Mouse (Mus musculus) lung, embryonic 16.5 days (tissue): ENCODE data around the gene 2410004P03Rik. TPM values are rescaled to one million over a fixed set of nuclear protein-coding genes. Genes with fewer than 3 reads are reported as not detected.

Source experiments
- ATAC-seq: fragments of 200-750 bp; cut with Nextera tagmentation; 2 replicates; pipeline ENCODE4 v1.8.0; 2017; ENCODE audit warnings: low read depth, mild to moderate bottlenecking, moderate library complexity
- H3K27ac ChIP-seq: fragments of 300-500 bp; sonication (generic); 2 replicates; pipeline ENCODE4 v1.5.1; 2014; ENCODE audit warnings: mild to moderate bottlenecking, control low read depth, low read length
- H3K27me3 ChIP-seq: fragments of 300-500 bp; sonication (generic); 2 replicates; pipeline ENCODE4 v1.6.1; 2014; ENCODE audit warnings: low read depth, low read length, mixed read lengths; ENCODE audit not compliant: control insufficient read depth, insufficient read depth
- H3K36me3 ChIP-seq: fragments of 300-500 bp; sonication (generic); 2 replicates; pipeline ENCODE4 v1.6.1; 2014; ENCODE audit warnings: low read length; ENCODE audit not compliant: control insufficient read depth, insufficient read depth
- H3K4me1 ChIP-seq: fragments of 300-500 bp; sonication (generic); replicated peaks from 2 replicates; pipeline ENCODE4 v1.6.1; 2014; ENCODE audit warnings: low read length, mixed read lengths; ENCODE audit not compliant: control insufficient read depth, insufficient read depth
- H3K4me2 ChIP-seq: fragments of 300-500 bp; sonication (generic); 2 replicates; pipeline ENCODE4 v1.6.1; 2014; ENCODE audit warnings: low read depth, low read length, control low read depth
- H3K4me3 ChIP-seq: fragments of 300-500 bp; sonication (generic); 2 replicates; pipeline ENCODE4 v1.5.1; 2014; ENCODE audit warnings: mild to moderate bottlenecking, low read length, control low read depth
- H3K9ac ChIP-seq: fragments of 300-500 bp; sonication (generic); 2 replicates; pipeline ENCODE4 v1.6.1; 2014; ENCODE audit warnings: low read length, control low read depth
- H3K9me3 ChIP-seq: fragments of 300-500 bp; sonication (generic); 2 replicates; pipeline ENCODE4 v1.6.1; 2016; ENCODE audit warnings: low read length; ENCODE audit not compliant: control insufficient read depth
- WGBS: fragments of 180-500 bp; shearing (Covaris S2); extraction: QIAGEN DNeasy Blood & Tissue Kit; methylation state at CpG from one replicate; pipeline ENCODE4 v1.1.7; 2014; 5-methylcytosine and 5-hydroxymethylcytosine counted together
- polyA plus RNA-seq: library from polyadenylated mRNA; unstranded; fragments of >200 nt; fragmentation: Nextera tagmentation; extraction: Ambion mirVana; gene quantifications from 2 replicates; pipeline ENCODE4 v1.2.1, GENCODE M21; 2015

The 2410004P03Rik gene
- polyA plus RNA-seq, 1 experiment from 2014 or later: 4.3 TPM

DNA sequence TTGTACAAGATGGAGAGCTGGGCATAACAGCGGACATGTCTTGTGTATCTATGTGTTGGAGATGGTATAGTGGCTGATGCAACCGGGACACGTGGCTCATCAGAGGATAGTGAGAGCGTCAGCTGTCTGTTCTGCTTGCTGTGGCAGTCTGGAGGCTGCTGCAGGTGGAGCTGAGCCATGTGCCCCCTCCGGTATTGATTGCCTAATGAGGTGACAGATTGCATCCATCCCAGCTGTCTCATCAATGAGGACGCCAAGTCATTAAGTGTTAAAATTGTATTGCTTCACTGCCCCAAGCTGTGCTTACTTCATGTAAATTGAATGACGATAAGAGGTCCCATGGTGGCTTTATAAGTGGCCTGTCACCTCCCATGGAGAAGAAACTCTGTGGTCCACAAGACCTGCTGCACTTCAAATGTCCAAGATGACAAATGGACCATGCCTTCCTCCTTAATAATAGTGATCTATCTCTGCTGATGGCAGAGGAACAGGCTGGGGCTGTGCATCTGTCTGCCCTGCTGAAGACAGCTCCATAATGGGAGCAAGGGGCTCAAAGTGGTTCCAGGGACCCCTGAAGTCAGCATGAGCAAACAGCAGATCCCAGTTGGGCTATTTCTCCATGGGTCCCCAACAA, 37.6 kb upstream of the 2410004P03Rik start:
- peak; percentile 41; the same call in 1 of the 2 replicates for ATAC-seq
- Histone ChIP-seq H3K36me3 (no peaks in the 10 kb centered on the region), H3K4me1 (no peaks in the 10 kb centered on the region), H3K4me2 (no peak overlapping the region), H3K9ac (no peak overlapping the region), H3K27me3 (no peaks in the 10 kb centered on the region), H3K4me3 (no peak overlapping the region), H3K27ac (no peak overlapping the region), H3K9me3 (no peaks in the 10 kb centered on the region)
- 56% methylated on average over 7 of the region's 7 CpGs for WGBS

DNA sequence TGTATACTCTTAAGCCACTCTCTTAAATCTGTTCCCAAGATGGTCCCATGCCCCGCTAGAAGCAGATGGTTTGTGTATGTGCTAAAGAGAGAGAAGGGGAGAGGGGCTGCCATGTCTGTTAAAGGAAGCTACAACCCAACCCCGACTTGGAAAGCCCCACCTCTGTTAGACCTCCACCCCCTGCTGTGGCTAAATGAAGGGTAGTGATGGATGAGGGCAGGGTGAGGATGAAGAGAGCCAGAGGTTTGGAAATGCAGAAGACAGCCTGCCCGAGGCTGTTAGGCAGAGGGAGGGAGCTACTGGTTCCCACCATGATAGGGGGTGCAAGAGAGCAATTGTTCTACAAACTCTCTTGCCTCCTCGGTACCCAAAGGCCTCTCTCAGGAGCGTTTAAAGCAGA, 31.8 kb upstream of the 2410004P03Rik start:
- no peak for ATAC-seq
- 37% methylated on average over 5 of the region's 5 CpGs for WGBS
- H3K4me3 ChIP-seq: no peak overlapping the region

DNA sequence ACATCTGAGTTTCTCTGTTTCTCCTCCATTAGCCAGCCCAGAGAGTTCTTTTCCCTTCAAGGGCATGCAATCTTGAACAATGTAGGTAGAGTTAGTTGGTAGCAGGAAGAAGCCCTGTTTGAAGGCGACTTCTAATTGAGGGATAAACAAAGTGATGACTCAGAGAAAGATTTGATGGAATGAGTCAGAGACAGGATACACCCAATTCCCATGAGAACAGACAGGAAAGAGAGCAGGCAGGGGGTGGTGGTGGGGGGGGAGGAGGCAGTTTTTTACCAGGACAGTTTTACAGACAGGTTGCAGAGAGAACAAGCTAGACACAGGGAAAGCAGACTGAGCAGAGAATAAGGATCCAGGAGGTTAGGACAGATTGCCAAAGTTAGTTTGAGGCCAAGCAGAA, 29.0 kb upstream of the 2410004P03Rik start:
- Histone ChIP-seq H3K4me3 (no peak overlapping the region), H3K4me2 (no peak overlapping the region), H3K9ac (no peak overlapping the region), H3K4me1 (no peaks in the 10 kb centered on the region), H3K27me3 (no peaks in the 10 kb centered on the region), H3K9me3 (no peaks in the 10 kb centered on the region), H3K27ac (no peak overlapping the region), H3K36me3 (no peaks in the 10 kb centered on the region)
- ATAC-seq: no peak
- 35% methylated on average over 1 of the region's 1 CpGs for WGBS

More for the DNA sequence above, 31.8 kb upstream of the 2410004P03Rik start:
- Histone ChIP-seq H3K9ac (no peak overlapping the region), H3K27ac (no peak overlapping the region), H3K9me3 (no peaks in the 10 kb centered on the region), H3K4me2 (no peak overlapping the region), H3K36me3 (no peaks in the 10 kb centered on the region), H3K4me1 (no peaks in the 10 kb centered on the region), H3K27me3 (no peaks in the 10 kb centered on the region)

- no peaks in the 10 kb centered on the region for H3K27me3 ChIP-seq
- no peaks in the 10 kb centered on the region for H3K4me1 ChIP-seq
- WGBS: 58% methylated on average over 2 of the region's 2 CpGs
- H3K9me3 ChIP-seq: no peaks in the 10 kb centered on the region
- no peak overlapping the region for H3K27ac ChIP-seq
- H3K36me3 ChIP-seq: no peaks in the 10 kb centered on the region
- no peak for ATAC-seq
- no peak overlapping the region for H3K9ac ChIP-seq
- no peak overlapping the region for H3K4me2 ChIP-seq
- H3K4me3 ChIP-seq: no peak overlapping the region
Measured at GRCm38 (mm10) chr12:17039415-17039814, 27.9 kb upstream of the 2410004P03Rik start.

- Histone ChIP-seq H3K4me3 (no peak overlapping the region), H3K27me3 (no peaks in the 10 kb centered on the region), H3K9me3 (no peaks in the 10 kb centered on the region), H3K4me1 (no peaks in the 10 kb centered on the region), H3K36me3 (no peaks in the 10 kb centered on the region), H3K4me2 (no peak overlapping the region), H3K27ac (no peak overlapping the region), H3K9ac (no peak overlapping the region)
- ATAC-seq: peak; percentile 45
- 66% methylated on average over 6 of the region's 6 CpGs for WGBS
Measured at GRCm38 (mm10) chr12:17038246-17038645, 26.7 kb upstream of the 2410004P03Rik start.

GRCm38 (mm10) chr12:17037053-17037610, 25.6 kb upstream of the 2410004P03Rik start:
- no peak overlapping the region for H3K9ac ChIP-seq
- H3K4me3 ChIP-seq: 0 out of 2 replicates have a peak overlapping the region, but pooled peaks have one; percentile 4
- H3K27me3 ChIP-seq: no peaks in the 10 kb centered on the region
- H3K9me3 ChIP-seq: no peaks in the 10 kb centered on the region
- no peak for ATAC-seq
- no peaks in the 10 kb centered on the region for H3K36me3 ChIP-seq
- WGBS: 42% methylated on average over 14 of the region's 14 CpGs
- H3K4me2 ChIP-seq: peak overlapping the region; percentile 25; the same call in 1 of the 2 replicates
- H3K27ac ChIP-seq: no peak overlapping the region
- no peaks in the 10 kb centered on the region for H3K4me1 ChIP-seq

- no peak for ATAC-seq
- Histone ChIP-seq H3K27ac (no peak overlapping the region), H3K4me2 (0 out of 2 replicates have a peak overlapping the region, but pooled peaks have one; percentile 11), H3K4me1 (no peaks in the 10 kb centered on the region), H3K36me3 (no peaks in the 10 kb centered on the region), H3K27me3 (no peaks in the 10 kb centered on the region), H3K9me3 (no peaks in the 10 kb centered on the region), H3K4me3 (0 out of 2 replicates have a peak overlapping the region, but pooled peaks have one; percentile 4), H3K9ac (no peak overlapping the region)
- WGBS: 51% methylated on average over 9 of the region's 9 CpGs
Measured at GRCm38 (mm10) chr12:17036532-17036931, 25.0 kb upstream of the 2410004P03Rik start.

GRCm38 (mm10) chr12:17035128-17035527, 23.6 kb upstream of the 2410004P03Rik start:
- Histone ChIP-seq H3K9ac (no peak overlapping the region), H3K9me3 (no peaks in the 10 kb centered on the region), H3K4me3 (no peak overlapping the region), H3K4me2 (no peak overlapping the region), H3K27ac (no peak overlapping the region), H3K27me3 (no peaks in the 10 kb centered on the region), H3K4me1 (no peaks in the 10 kb centered on the region), H3K36me3 (no peaks in the 10 kb centered on the region)
- ATAC-seq: no peak
- WGBS: 54% methylated on average over 2 of the region's 2 CpGs

DNA sequence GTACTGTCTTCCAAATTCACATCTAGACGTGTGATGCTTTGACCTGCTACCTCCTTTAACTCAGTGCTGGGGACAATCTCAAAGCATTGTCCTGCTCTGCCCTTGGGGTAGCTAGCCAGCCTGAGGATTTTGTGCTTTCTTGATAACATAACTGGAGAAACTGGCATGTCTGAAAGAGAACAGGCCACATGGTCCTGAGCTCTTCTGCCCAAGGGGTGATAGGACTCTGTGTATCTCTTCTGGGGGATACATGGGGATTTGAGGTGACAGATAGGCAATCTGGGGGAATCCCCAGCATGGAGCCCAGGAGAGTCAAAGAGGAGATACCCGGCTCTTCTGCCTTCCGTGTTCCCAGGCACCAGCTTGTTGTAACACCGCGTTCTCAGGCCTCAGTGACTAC, 23.1 kb upstream of the 2410004P03Rik start:
- WGBS: 86% methylated on average over 5 of the region's 5 CpGs
- Histone ChIP-seq H3K9ac (no peak overlapping the region), H3K27ac (no peak overlapping the region), H3K27me3 (no peaks in the 10 kb centered on the region), H3K36me3 (no peaks in the 10 kb centered on the region), H3K9me3 (no peaks in the 10 kb centered on the region), H3K4me3 (no peak overlapping the region), H3K4me1 (no peaks in the 10 kb centered on the region), H3K4me2 (no peak overlapping the region)
- no peak for ATAC-seq
